Mouse (Mus musculus): Measurements from ENCODE around the gene Scn1a. TPM values are rescaled to one million over a fixed set of nuclear protein-coding genes. Genes with fewer than 3 reads are reported as not detected.

The Scn1a gene
- polyA plus RNA-seq (2015; fragmentation: Nextera tagmentation; extraction: Ambion mirVana): 1.4 and 1.7 TPM in 2 replicates

GRCm38 (mm10) chr2:66440711-66441110 lies at the start of gene Scn1a:
Gene Scn1a, minus strand, starts transcription at chr2:66440840.
- no peak for ATAC-seq (ENCODE audit: insufficient number of reproducible peaks, insufficient read depth, low FRiP score, low TSS enrichment, low read depth)
- 13% methylated on average over 7 of the region's 7 CpGs for WGBS
- Histone ChIP-seq H3K27me3 (peaks cover 10% of the 10 kb centered on the region; the same call in 1 of the 2 replicates), H3K27ac (no peak within 1 kb of the TSS), H3K4me2 (peak within 1 kb of the TSS; percentile 63), H3K9ac (peak within 1 kb of the TSS; percentile 51), H3K36me3 (no peaks in the 10 kb centered on the region), H3K4me1 (peaks cover 13% of the 10 kb centered on the region), H3K4me3 (peak within 1 kb of the TSS; percentile 37), H3K9me3 (no peaks in the 10 kb centered on the region)

- ATAC-seq (ENCODE audit: insufficient number of reproducible peaks, insufficient read depth, low FRiP score, low TSS enrichment, low read depth): no peak
- Histone ChIP-seq H3K36me3 (no peaks in the 10 kb centered on the region), H3K27ac (no peak overlapping the region), H3K9me3 (no peaks in the 10 kb centered on the region), H3K9ac (no peak overlapping the region), H3K4me1 (no peaks in the 10 kb centered on the region), H3K27me3 (no peaks in the 10 kb centered on the region), H3K4me2 (no peak overlapping the region), H3K4me3 (no peak overlapping the region)
- 72% methylated on average over 2 of the region's 2 CpGs for WGBS
Observed at GRCm38 (mm10) chr2:66478395-66478794, 37.8 kb upstream of the Scn1a start.

- 51% methylated on average over 3 of the region's 3 CpGs for WGBS
- H3K4me1 ChIP-seq: no peaks in the 10 kb centered on the region
- H3K9me3 ChIP-seq: no peaks in the 10 kb centered on the region
- H3K9ac ChIP-seq: no peak overlapping the region
- no peaks in the 10 kb centered on the region for H3K27me3 ChIP-seq
- H3K4me3 ChIP-seq: no peak overlapping the region
- no peak overlapping the region for H3K4me2 ChIP-seq
- no peak for ATAC-seq (ENCODE audit: insufficient number of reproducible peaks, insufficient read depth, low FRiP score, low TSS enrichment, low read depth)
- no peak overlapping the region for H3K27ac ChIP-seq
- no peaks in the 10 kb centered on the region for H3K36me3 ChIP-seq
Observed at GRCm38 (mm10) chr2:66473181-66473822, 32.7 kb upstream of the Scn1a start.

- 86% methylated on average over 3 of the region's 3 CpGs for WGBS
- no peak for ATAC-seq (ENCODE audit: insufficient number of reproducible peaks, insufficient read depth, low FRiP score, low TSS enrichment, low read depth)
- H3K36me3 ChIP-seq: no peaks in the 10 kb centered on the region
- H3K4me3 ChIP-seq: no peak overlapping the region
- H3K9ac ChIP-seq: no peak overlapping the region
- no peak overlapping the region for H3K27ac ChIP-seq
- no peaks in the 10 kb centered on the region for H3K4me1 ChIP-seq
- H3K27me3 ChIP-seq: no peaks in the 10 kb centered on the region
- no peaks in the 10 kb centered on the region for H3K9me3 ChIP-seq
- no peak overlapping the region for H3K4me2 ChIP-seq
Observed at GRCm38 (mm10) chr2:66465484-66465883, 24.8 kb upstream of the Scn1a start.

- Histone ChIP-seq H3K4me2 (no peak overlapping the region), H3K4me1 (no peaks in the 10 kb centered on the region), H3K27me3 (no peaks in the 10 kb centered on the region), H3K9ac (no peak overlapping the region), H3K4me3 (no peak overlapping the region), H3K9me3 (no peaks in the 10 kb centered on the region), H3K36me3 (no peaks in the 10 kb centered on the region), H3K27ac (no peak overlapping the region)
- no peak for ATAC-seq (ENCODE audit: insufficient number of reproducible peaks, insufficient read depth, low FRiP score, low TSS enrichment, low read depth)
- 85% methylated on average over 2 of the region's 2 CpGs for WGBS
Observed at GRCm38 (mm10) chr2:66464874-66465458, 24.3 kb upstream of the Scn1a start.

GRCm38 (mm10) chr2:66463916-66464315 lies 23.3 kb upstream of the Scn1a start:
- H3K9ac ChIP-seq: no peak overlapping the region
- H3K4me2 ChIP-seq: no peak overlapping the region
- H3K36me3 ChIP-seq: no peaks in the 10 kb centered on the region
- no peak overlapping the region for H3K27ac ChIP-seq
- 90% methylated on average over 6 of the region's 6 CpGs for WGBS
- no peaks in the 10 kb centered on the region for H3K4me1 ChIP-seq
- no peaks in the 10 kb centered on the region for H3K9me3 ChIP-seq
- no peak overlapping the region for H3K4me3 ChIP-seq
- no peak for ATAC-seq (ENCODE audit: insufficient number of reproducible peaks, insufficient read depth, low FRiP score, low TSS enrichment, low read depth)
- H3K27me3 ChIP-seq: no peaks in the 10 kb centered on the region

- no peaks in the 10 kb centered on the region for H3K36me3 ChIP-seq
Observed at GRCm38 (mm10) chr2:66462458-66462857, 21.8 kb upstream of the Scn1a start.

GRCm38 (mm10) chr2:66439764-66440471 lies 722 bp downstream of the Scn1a start:
- 8% methylated on average over 21 of the region's 21 CpGs for WGBS
- ATAC-seq (ENCODE audit: insufficient number of reproducible peaks, insufficient read depth, low FRiP score, low TSS enrichment, low read depth): no peak

More at GRCm38 (mm10) chr2:66462458-66462857, 21.8 kb upstream of the Scn1a start:
- Histone ChIP-seq H3K4me2 (no peak overlapping the region), H3K4me3 (no peak overlapping the region), H3K27ac (no peak overlapping the region), H3K4me1 (no peaks in the 10 kb centered on the region), H3K9ac (no peak overlapping the region), H3K27me3 (no peaks in the 10 kb centered on the region), H3K9me3 (no peaks in the 10 kb centered on the region)
- no peak for ATAC-seq (ENCODE audit: insufficient number of reproducible peaks, insufficient read depth, low FRiP score, low TSS enrichment, low read depth)
- WGBS: 96% methylated on average over 1 of the region's 1 CpGs

GRCm38 (mm10) chr2:66436286-66436685 lies 4.4 kb downstream of the Scn1a start:
- no peak; the same call in 1 of the 2 replicates for ATAC-seq (ENCODE audit: insufficient number of reproducible peaks, insufficient read depth, low FRiP score, low TSS enrichment, low read depth)
- no peak overlapping the region for H3K27ac ChIP-seq
- H3K4me2 ChIP-seq: no peak overlapping the region
- peaks cover 13% of the 10 kb centered on the region for H3K4me1 ChIP-seq
- H3K36me3 ChIP-seq: no peaks in the 10 kb centered on the region
- no peak overlapping the region for H3K4me3 ChIP-seq
- H3K27me3 ChIP-seq: peaks cover 10% of the 10 kb centered on the region; the same call in 1 of the 2 replicates
- 13% methylated on average over 3 of the region's 3 CpGs for WGBS
- H3K9me3 ChIP-seq: no peaks in the 10 kb centered on the region
- no peak overlapping the region for H3K9ac ChIP-seq

More at GRCm38 (mm10) chr2:66439764-66440471, 722 bp downstream of the Scn1a start:
- H3K27ac ChIP-seq: no peak overlapping the region
- H3K4me2 ChIP-seq: peak overlapping the region; percentile 63
- peak overlapping the region; percentile 51 for H3K9ac ChIP-seq
- H3K4me1 ChIP-seq: peaks cover 13% of the 10 kb centered on the region
- H3K36me3 ChIP-seq: no peaks in the 10 kb centered on the region
- peak overlapping the region; percentile 37 for H3K4me3 ChIP-seq
- peaks cover 10% of the 10 kb centered on the region; the same call in 1 of the 2 replicates for H3K27me3 ChIP-seq
- no peaks in the 10 kb centered on the region for H3K9me3 ChIP-seq

- 1% methylated on average over 14 of the region's 14 CpGs for WGBS
- ATAC-seq (ENCODE audit: insufficient number of reproducible peaks, insufficient read depth, low FRiP score, low TSS enrichment, low read depth): peak; percentile 72; the same call in 1 of the 2 replicates
- H3K27ac ChIP-seq: no peak overlapping the region
- peak overlapping the region; percentile 85 for H3K4me2 ChIP-seq
- no peaks in the 10 kb centered on the region for H3K36me3 ChIP-seq
- peak overlapping the region; percentile 51 for H3K4me3 ChIP-seq
- H3K9me3 ChIP-seq: no peaks in the 10 kb centered on the region
- H3K9ac ChIP-seq: peak overlapping the region; percentile 62; the same call in 1 of the 2 replicates
- peaks cover 25% of the 10 kb centered on the region for H3K27me3 ChIP-seq
- 0 out of 2 replicates have a peak, but pooled peaks cover 5% of the 10 kb centered on the region for H3K4me1 ChIP-seq
Observed at GRCm38 (mm10) chr2:66409740-66410290, 30.8 kb downstream of the Scn1a start.

- ATAC-seq (ENCODE audit: insufficient number of reproducible peaks, insufficient read depth, low FRiP score, low TSS enrichment, low read depth): no peak
- Histone ChIP-seq H3K36me3 (no peaks in the 10 kb centered on the region), H3K9ac (no peak overlapping the region), H3K9me3 (no peaks in the 10 kb centered on the region), H3K4me2 (peak overlapping the region; percentile 85), H3K27ac (no peak overlapping the region), H3K4me1 (0 out of 2 replicates have a peak, but pooled peaks cover 5% of the 10 kb centered on the region), H3K4me3 (peak overlapping the region; percentile 51), H3K27me3 (peaks cover 25% of the 10 kb centered on the region)
- 12% methylated on average over 12 of the region's 12 CpGs for WGBS
Observed at GRCm38 (mm10) chr2:66408899-66409739, 31.5 kb downstream of the Scn1a start.
